Mouse (Mus musculus): Measurements from ENCODE around the gene Them4. TPM values are rescaled to one million over a fixed set of nuclear protein-coding genes. Genes with fewer than 3 reads are reported as not detected.

The Them4 gene
- total and polyA plus RNA-seq, 3 experiments, result 0.81 to 1.4 TPM; not detected in 1

GRCm38 (mm10) chr3:94377028-94377923, 67.4 kb downstream of the Them4 start:
- no peak overlapping the region for H3K9ac ChIP-seq (ENCODE audit: control insufficient read depth, low read depth, low read length, poor library complexity, severe bottlenecking)
- H3K36me3 ChIP-seq (ENCODE audit: control insufficient read depth in 1 of 2, insufficient read depth in 2 of 2, low read length in 2 of 2), result no peaks in the 10 kb centered on the region
- H3K4me1 ChIP-seq (ENCODE audit: control insufficient read depth in 1 of 2, insufficient read depth in 2 of 2, low read length in 2 of 2), result no peaks in the 10 kb centered on the region

GRCm38 (mm10) chr3:94379831-94380510, 70.1 kb downstream of the Them4 start:
- no peak overlapping the region for H3K9ac ChIP-seq (ENCODE audit: control insufficient read depth, low read depth, low read length, poor library complexity, severe bottlenecking)
- no peak overlapping the region for H3K27ac ChIP-seq (ENCODE audit: control insufficient read depth, low read depth, low read length)
- H3K79me2 ChIP-seq (ENCODE audit: control insufficient read depth, insufficient read depth, low read length, poor library complexity), result no peaks in the 10 kb centered on the region
- H3K9me3 ChIP-seq (replicated peaks; ENCODE audit: insufficient read depth, low read length), result no peaks in the 10 kb centered on the region
- DNase-seq (ENCODE audit: low read depth, low spot score), result no peak
- peaks cover 0 to 3% of the 10 kb centered on the region in 2 experiments; a peak in 2 of 4 replicates for H3K27me3 ChIP-seq (ENCODE audit: control insufficient read depth in 1 of 2, insufficient read depth in 2 of 2, low read length in 2 of 2)
- no peak overlapping the region for H3K4me3 ChIP-seq (ENCODE audit: control insufficient read depth in 1 of 2, insufficient read depth in 1 of 2, low read depth in 2 of 2, low read length in 2 of 2)
- no peaks in the 10 kb centered on the region for H3K4me1 ChIP-seq (ENCODE audit: control insufficient read depth in 1 of 2, insufficient read depth in 2 of 2, low read length in 2 of 2)
- no peak for TF ChIP-seq MAZ (IDR thresholded peaks at IDR 0.05; ENCODE audit: low read depth, low read length)
- TF ChIP-seq MXI1 (IDR thresholded peaks at IDR 0.05; ENCODE audit: low read depth, low read length), result no peak
- TF ChIP-seq SIN3A (IDR thresholded peaks at IDR 0.05; ENCODE audit: low read length), result no peak
- no peak for TF ChIP-seq POLR2AphosphoS5 (IDR thresholded peaks at IDR 0.05; ENCODE audit: borderline replicate concordance, low read depth, low read length)
- TF ChIP-seq KAT2A (conservative IDR thresholded peaks at IDR 0.05; ENCODE audit: low read depth, low read length), result no peak
- TF ChIP-seq USF1 (IDR thresholded peaks at IDR 0.05; ENCODE audit: low read depth, low read length), result no peak
- TF ChIP-seq ZNF384 (IDR thresholded peaks at IDR 0.05; ENCODE audit: low read depth, low read length), result no peak
- H3K36me3 ChIP-seq (ENCODE audit: control insufficient read depth in 1 of 2, insufficient read depth in 2 of 2, low read length in 2 of 2), result no peaks in the 10 kb centered on the region

More at GRCm38 (mm10) chr3:94377028-94377923, 67.4 kb downstream of the Them4 start:
- Histone ChIP-seq H3K9me3 (replicated peaks; ENCODE audit: insufficient read depth, low read length) (no peaks in the 10 kb centered on the region), H3K27ac (ENCODE audit: control insufficient read depth, low read depth, low read length) (no peak overlapping the region), H3K79me2 (ENCODE audit: control insufficient read depth, insufficient read depth, low read length, poor library complexity) (no peaks in the 10 kb centered on the region), H3K27me3 (ENCODE audit: control insufficient read depth in 1 of 2, insufficient read depth in 2 of 2, low read length in 2 of 2) (peaks cover 0 to 3% of the 10 kb centered on the region in 2 experiments; a peak in 1 of 4 replicates), H3K4me3 (ENCODE audit: control insufficient read depth in 1 of 2, insufficient read depth in 1 of 2, low read depth in 2 of 2, low read length in 2 of 2) (no peak overlapping the region)
- DNase-seq (ENCODE audit: low read depth, low spot score), result no peak
- TF ChIP-seq ELF1 (IDR thresholded peaks at IDR 0.05; ENCODE audit: low read depth, low read length), result no peak
- no peak for TF ChIP-seq POLR2AphosphoS5 (IDR thresholded peaks at IDR 0.05; ENCODE audit: borderline replicate concordance, low read depth, low read length)
- no peak for TF ChIP-seq ETS1 (IDR thresholded peaks at IDR 0.05; ENCODE audit: low read depth, low read length)
- TF ChIP-seq JUND (IDR thresholded peaks at IDR 0.05; ENCODE audit: low read depth, low read length), result no peak
- TF ChIP-seq ZMIZ1 (IDR thresholded peaks at IDR 0.05; ENCODE audit: low read depth, low read length), result no peak
- TF ChIP-seq MAX (IDR thresholded peaks at IDR 0.05; ENCODE audit: low read length), result no peak
- TF ChIP-seq NELFE (IDR thresholded peaks at IDR 0.05; ENCODE audit: low read depth, low read length), result no peak
- TF ChIP-seq POLR2AphosphoS2 (IDR thresholded peaks at IDR 0.05; ENCODE audit: low read length), result no peak
- TF ChIP-seq MXI1 (IDR thresholded peaks at IDR 0.05; ENCODE audit: low read depth, low read length), result no peak
- TF ChIP-seq MYB (IDR thresholded peaks at IDR 0.05; ENCODE audit: low read depth, low read length), result no peak
- TF ChIP-seq RAD21 (IDR thresholded peaks at IDR 0.05; ENCODE audit: low read depth, low read length), result no peak
- TF ChIP-seq TCF12 (IDR thresholded peaks at IDR 0.05; ENCODE audit: low read depth, low read length), result no peak
- TF ChIP-seq ZC3H11A (IDR thresholded peaks at IDR 0.05; ENCODE audit: low read depth, low read length), result no peak
- TF ChIP-seq NRF1 (IDR thresholded peaks at IDR 0.05; ENCODE audit: insufficient read depth, low read depth, low read length, poor library complexity, severe bottlenecking), result no peak
- no peak for TF ChIP-seq UBTF (IDR thresholded peaks at IDR 0.05; ENCODE audit: borderline replicate concordance, insufficient read depth, low read depth, low read length)
- no peak for TF ChIP-seq MAFK (IDR thresholded peaks at IDR 0.05; ENCODE audit: borderline replicate concordance, low read depth, low read length)
- no peak for TF ChIP-seq EP300 (IDR thresholded peaks at IDR 0.05; ENCODE audit: low read depth in 1 of 2, low read length in 2 of 2)
- no peak for TF ChIP-seq MEF2A (IDR thresholded peaks at IDR 0.05; ENCODE audit: extremely low read depth, insufficient replicate concordance, low read depth, low read length, poor library complexity, severe bottlenecking)
- TF ChIP-seq USF2 (IDR thresholded peaks at IDR 0.05; ENCODE audit: borderline replicate concordance in 1 of 2, insufficient read depth in 1 of 2, low read depth in 1 of 2, low read length in 2 of 2), result no peak

Measured in MEL (cell line).